Mouse (Mus musculus) frontal cortex, postnatal 10 days (tissue): ENCODE results near the gene Gal3st3.
"Not testable (repeated sequence)": the region's sequence is repeated elsewhere in the genome, so short reads cannot be mapped to it uniquely, and the experiment has no call there.

Source experiments
- DNase-seq, 2 experiments: peaks; one replicate each; pipeline ENCODE4 v3.0.0; 2022; ENCODE audit warnings: low spot score in 2 of 2, mixed read lengths in 1 of 2

Gal3st3 gene

GRCm38 (mm10) chr19:5306968-5307734, 9.0 kb downstream of the Gal3st3 start:
- DNase-seq: no peak

DNA sequence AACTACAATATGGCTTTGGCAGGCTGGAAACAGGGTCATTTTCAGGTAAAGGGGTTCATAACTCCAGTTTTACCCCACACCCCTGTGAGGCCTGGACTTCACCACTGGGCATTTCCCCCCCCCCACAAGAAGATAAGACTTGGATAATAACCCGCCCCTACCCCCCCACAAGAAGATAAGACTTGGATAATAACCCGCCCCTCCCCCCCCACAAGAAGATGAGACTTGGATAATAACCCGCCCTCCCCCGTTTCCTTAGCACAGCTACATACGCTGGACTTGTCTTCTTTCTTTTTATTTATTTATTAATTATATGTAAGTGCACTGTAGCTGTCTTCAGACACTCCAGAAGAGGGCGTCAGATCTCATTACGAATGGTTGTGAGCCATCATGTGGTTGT, 10.9 kb downstream of the Gal3st3 start:
- DNase-seq: no peak

- DNase-seq: no peak
Measured at GRCm38 (mm10) chr19:5313189-5313588, 15.1 kb downstream of the Gal3st3 start.

DNA sequence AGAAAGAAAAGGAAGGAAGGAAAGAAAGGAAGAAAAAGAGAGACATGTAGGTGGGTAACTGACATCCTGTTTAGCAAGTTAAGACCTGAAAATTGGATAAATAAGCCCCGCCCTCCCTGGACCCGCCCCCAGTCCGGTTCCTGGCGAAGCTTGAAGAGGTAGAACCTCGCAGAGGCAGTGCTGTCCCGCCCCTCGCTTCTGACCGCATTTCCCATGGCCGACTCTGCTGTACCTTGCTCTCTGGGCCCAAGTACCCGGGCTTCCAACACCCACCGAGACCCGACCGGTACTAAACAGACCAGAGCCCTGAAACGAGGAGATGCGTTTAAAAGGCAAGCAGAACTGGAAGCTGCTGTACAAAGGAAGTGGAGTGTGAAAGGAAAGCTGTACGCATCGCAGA, 25.7 kb downstream of the Gal3st3 start:
- no peak for DNase-seq

- no peak for DNase-seq
Measured at GRCm38 (mm10) chr19:5327970-5328369, 29.8 kb downstream of the Gal3st3 start.

- no peak for DNase-seq
Measured at GRCm38 (mm10) chr19:5334741-5335140, 36.6 kb downstream of the Gal3st3 start.

GRCm38 (mm10) chr19:5335441-5335840, 37.3 kb downstream of the Gal3st3 start, which contains the start of gene Catsper1:
TSS of gene Catsper1 (plus strand) at chr19:5335741.
- DNase-seq: no peak

GRCm38 (mm10) chr19:5337975-5338374, 39.8 kb downstream of the Gal3st3 start:
- DNase-seq: peak; percentile 25 to 50

DNA sequence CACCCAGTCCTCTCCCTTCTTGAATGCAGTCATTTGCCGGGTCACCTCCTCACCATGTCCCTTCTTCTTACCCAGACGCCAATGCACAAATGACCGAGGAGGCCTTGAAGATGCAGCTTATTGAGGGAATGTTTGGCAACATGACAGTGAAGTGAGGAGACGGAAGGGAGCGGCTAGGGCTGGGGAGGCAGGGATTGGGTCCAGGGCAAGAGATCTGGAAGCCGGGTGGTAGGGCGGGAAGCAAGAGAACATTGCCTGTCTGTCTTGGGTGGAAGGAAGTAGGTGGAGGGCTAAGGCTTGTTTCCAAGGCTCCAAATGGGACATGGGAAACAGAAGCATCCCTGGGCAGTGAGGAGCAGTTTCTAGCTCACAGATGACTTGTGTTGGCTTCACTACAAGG, 43.2 kb downstream of the Gal3st3 start:
- no peak for DNase-seq

GRCm38 (mm10) chr19:5345297-5346131, 47.4 kb downstream of the Gal3st3 start:
- DNase-seq: no peak

DNA sequence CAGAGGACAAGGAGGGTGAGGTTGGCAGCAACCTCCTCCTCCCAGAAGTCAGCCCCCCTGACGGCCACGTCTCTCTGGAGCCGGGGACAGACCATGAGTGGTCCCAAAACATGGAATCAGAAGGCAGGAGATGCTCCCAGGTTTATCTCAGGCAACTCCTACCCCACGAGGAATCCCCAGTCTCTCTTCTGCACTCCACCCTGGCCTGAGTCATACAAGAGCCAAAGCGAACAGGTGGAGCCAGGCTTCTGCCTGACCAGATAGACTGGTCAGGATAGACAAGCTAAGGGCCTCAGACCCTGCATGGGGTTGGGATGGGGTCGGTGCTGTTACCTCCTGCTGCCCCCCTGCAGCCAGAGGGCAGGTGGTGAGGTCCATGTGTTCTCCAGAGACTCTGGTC, 49.9 kb downstream of the Gal3st3 start:
- no peak for DNase-seq

DNA sequence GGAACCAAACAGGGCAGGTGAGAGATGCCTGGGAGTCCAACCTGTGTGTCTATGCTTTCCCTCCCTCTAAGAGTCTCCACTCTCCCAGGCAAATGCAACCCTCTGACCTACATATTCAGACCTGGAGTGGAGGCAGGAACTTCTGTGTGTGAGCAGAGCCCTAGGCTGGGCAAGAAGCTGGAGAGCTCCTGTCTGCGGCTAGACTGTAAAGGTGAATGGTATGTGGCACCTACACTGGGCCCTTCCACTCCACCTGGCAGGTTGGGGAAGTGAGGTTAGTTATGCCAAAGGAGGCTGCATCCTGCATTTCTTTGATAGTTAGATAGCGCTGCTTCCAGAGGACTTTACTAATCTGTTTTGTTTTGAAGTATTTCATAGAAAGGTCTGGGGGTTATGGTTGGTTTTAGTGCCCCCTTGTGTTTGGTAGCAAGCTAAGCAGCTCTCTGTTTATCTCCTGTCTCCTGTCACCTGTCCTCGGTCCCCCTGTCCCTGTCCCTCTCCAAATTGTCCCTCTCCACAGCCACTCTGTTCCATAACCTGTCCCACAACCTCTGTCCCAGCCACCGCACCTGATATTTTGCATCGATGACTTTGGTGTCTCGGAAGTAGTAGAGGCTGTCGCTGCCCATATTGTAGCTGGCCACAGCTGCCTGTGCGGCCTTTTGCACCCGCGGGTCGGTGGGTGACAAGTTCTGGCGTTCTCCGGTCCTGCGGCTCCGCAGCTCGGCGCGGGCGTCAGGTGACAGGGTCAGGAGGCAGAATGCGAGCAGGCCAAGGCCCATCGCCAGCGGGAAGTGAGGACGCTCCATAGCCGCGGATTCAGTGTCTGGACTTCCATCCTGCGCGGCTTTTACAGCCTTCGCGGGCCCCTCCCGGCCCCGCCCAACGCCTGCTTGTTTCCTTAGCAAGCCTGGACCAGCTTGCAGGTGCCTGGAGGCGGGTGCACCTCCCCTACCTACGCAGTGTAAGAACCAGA, 50.7 kb downstream of the Gal3st3 start:
- peak in 1 of 2 experiments; percentile 19 for DNase-seq

- DNase-seq: not testable (repeated sequence)
Measured at GRCm38 (mm10) chr19:5349502-5349873, 51.4 kb downstream of the Gal3st3 start, which contains the start of gene Cst6. TSS of gene Cst6 (minus strand) at chr19:5349574.

GRCm38 (mm10) chr19:5353609-5354008, 55.5 kb downstream of the Gal3st3 start:
- no peak for DNase-seq

GRCm38 (mm10) chr19:5356080-5356479, 57.9 kb downstream of the Gal3st3 start:
- no peak for DNase-seq
